Mouse (Mus musculus) heart, adult 8-10 months (tissue): Measurements from ENCODE around the gene Slc6a19. TPM values are rescaled to one million over a fixed set of nuclear protein-coding genes. Genes with fewer than 3 reads are reported as not detected.
A peak's percentile ranks its signal among the peaks of the same experiment; 100 is the strongest.

Experiments
- DNase-seq: peaks from one replicate; pipeline ENCODE4 v3.0.0; 2022; ENCODE audit warnings: low spot score
- total RNA-seq, 4 experiments: library from RNA; stranded (reverse); gene quantifications; 2 replicates each; pipeline ENCODE4 v1.2.4; 2022

Gene Slc6a19
- total RNA-seq, 4 experiments from 2014 or later: not detected

DNA sequence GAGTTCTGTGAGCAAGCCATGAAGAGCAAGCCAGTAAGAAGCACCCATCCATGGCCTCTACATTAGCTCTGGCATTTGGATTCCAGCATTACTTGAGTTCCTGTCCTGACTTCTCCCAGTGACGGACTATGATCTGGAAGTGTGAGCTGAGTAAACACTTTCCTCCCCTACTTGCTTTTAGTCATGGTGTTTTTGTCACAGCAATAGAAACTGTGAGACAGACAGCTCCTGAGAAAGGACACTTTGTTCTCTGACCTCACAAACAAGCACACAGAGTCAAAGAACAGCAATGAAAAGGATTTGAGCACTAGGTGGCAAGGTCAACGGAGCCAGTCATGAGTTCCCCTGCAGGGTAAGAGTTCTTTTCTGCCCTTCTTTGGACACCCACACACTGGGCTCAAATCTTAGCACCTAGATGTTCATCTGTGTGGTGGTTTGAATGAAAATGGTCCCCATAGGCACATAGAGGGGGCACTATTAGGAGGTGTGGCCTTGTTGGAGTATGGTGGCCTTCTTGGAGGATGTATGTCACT is 44.4 kb downstream of the Slc6a19 start:
- no peak for DNase-seq

DNA sequence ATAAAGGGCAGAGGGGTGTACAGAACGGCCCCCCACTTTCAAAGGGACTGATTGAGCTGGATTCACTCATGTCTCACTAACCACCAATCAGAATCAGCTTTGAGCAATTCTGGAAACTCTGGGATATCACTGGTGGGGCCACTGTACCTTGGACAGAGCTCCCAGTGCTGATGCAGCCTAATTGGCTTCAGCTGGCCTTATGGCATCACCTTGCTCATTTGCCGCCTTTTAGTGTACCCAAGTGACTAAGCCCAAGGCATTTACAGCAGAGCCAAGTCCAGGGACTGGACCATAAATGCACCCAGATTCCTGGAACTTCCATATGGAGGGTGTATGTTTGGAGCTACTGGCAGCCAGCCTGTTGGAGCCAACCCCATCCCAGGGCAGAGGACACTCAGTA is 45.7 kb downstream of the Slc6a19 start:
- DNase-seq: no peak

DNA sequence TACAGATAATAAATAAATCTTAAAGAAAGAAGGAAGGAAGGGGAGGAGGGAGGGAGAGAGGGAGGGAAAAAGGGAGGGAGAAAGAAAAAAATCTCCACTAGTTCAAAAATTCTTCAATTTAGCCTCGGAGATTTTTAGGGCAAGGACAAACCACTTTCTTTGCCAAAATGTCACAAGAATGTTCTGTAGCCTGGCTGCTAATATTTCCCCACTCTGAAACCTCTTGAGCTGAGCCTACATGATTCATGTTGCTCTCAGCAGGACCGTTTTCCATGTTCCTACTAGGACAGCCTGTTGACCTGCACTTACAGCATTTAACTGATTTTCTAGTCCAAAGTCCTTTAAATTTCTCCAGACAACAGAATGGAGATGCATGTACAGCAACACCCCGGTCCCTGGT is 49.7 kb downstream of the Slc6a19 start:
- no peak for DNase-seq

DNA sequence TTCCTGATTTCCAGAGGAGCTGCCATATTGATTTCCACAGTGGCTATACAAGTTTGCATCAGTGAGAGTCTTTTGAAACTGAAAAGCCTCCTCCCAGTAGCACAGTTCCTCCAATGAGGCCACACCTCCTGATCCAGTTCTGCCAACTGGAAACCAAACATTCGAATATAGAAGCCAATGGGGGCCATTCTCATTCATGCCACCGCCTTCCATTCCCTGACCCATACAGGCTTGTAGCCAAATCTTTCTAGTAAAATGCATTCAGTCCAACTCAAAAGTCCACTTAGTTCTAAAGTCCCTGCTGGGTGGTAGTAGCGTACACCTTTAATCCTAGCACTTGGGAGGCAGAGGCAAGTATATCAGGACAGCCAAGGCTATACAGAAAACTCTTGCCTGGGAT is 51.4 kb downstream of the Slc6a19 start:
- DNase-seq: no peak

DNA sequence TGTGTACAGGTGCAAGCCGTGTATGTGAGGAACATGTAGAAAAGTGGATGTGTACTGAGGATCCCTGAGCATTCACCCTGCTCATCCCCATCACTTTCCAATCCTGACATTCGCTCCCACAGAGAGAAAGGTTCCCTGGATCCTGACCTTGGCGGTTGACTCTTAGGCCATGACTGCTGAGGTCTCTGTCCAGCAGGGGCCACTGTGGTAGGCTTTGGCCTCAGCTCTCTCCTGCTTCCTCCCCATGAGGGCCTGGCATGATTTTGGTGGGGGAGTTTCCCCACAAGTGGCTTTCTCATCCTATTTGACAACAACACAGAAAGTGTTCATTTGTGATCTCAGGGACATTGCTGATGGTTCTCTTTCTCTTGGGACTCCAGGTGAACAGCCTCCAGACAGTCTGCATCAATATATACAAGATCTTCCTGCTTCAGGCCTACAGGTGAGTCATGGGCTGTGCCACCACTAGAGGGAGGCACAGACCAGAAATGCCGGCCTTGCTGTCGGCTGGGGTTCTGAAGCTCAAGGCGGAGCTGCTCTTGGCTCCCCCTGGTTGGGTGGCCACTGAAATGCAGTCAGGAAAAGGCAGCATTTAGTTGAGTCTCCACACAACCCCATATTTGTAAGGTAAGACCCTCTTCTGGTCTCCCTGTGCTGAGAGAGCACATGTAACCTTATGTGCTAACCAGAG is 58.1 kb downstream of the Slc6a19 start:
- DNase-seq: peak; percentile 4

DNA sequence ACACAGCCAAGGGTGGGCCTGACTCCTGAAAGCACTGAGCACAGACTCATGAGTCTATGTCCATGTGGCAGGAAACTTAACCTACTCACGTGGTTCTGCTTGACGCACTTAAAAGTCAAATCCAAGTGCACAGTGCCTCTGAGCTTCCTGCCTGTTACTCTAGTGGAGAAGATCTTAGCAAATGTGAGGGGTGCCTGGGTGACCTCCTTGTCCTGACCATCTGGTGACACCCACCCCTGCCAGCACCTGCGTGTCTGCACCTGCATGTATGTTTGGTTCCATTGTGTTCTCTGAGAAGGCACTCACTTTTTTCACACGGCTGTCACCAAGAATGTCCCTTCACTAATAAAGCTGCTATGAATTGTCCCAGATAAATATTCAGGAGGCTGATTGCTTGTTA is 63.4 kb downstream of the Slc6a19 start:
- DNase-seq: no peak

DNA sequence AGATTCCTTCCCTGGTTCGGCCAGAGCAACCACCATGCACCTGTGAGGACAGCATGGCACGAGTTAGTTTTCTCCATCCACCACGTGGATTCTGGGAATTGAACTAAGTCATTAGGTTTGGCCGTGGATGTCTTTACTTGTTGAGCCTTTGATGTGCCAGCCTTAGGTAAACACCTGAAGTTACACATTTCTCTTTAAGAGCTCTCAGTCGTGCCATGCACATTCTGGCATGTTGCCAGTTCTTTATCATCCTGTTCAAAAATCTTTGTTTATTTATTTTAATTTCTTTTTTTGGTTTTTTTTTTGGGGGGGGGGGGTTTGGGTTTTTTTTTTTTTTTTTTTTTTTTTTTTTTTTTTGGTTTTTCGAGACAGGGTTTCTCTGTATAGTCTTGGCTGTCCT is 66.8 kb downstream of the Slc6a19 start:
- DNase-seq: no peak

DNA sequence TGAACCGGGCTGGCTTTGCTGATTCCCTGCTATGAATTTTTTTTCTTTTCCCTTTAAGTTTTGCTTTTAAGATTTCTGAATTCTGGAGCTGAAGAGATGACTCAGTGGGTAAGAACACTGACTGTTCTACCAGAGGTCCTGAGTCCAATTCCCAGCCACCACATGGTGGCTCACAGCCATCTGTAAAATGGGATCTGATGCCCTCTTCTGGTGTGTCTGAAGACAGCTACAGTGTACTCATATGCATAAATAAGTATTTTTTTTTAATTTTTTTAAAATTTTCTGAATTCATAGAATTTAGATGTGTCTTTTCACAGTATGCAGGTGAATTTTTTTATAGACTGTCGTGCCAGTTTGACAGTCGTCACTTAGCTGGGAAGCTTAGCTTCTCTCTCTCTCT is 72.8 kb downstream of the Slc6a19 start:
- DNase-seq: no peak

Other genes with a start within 250 kb of the Slc6a19 start
- 1 to 10 TPM; 6.8 to 9.6 (median 7.5) TPM for gene Lpcat1, start 237.7 kb downstream of the Slc6a19 start, total RNA-seq
- gene Slc6a3, start 168.1 kb downstream of the Slc6a19 start, total RNA-seq: not detected
- gene Clptm1l, start 100.9 kb downstream of the Slc6a19 start, total RNA-seq: 10 to 100 TPM; 58.9 to 76.0 (median 68.1) TPM
- under 1 TPM in 3 of 4 experiments, not detected in 1; 0.08 to 0.28 (median 0.11) TPM for gene Tert, start 78.0 kb downstream of the Slc6a19 start, total RNA-seq
- gene Slc6a18, start 26.8 kb downstream of the Slc6a19 start, total RNA-seq: not detected
- gene Slc12a7, start 28.2 kb upstream of the Slc6a19 start, total RNA-seq: 100 to 1,000 TPM; 207 to 245 (median 212) TPM
- 1 to 10 TPM in 3 of 4 experiments, under 1 TPM in 1; 0.75 to 1.9 (median 1.2) TPM for gene Nkd2, start 142.8 kb upstream of the Slc6a19 start, total RNA-seq
- under 1 TPM; 0.16 to 0.89 (median 0.20) TPM for gene Trip13, start 232.9 kb upstream of the Slc6a19 start, total RNA-seq
- 10 to 100 TPM; 16.8 to 22.5 (median 20.7) TPM for gene Brd9, start 232.9 kb upstream of the Slc6a19 start, total RNA-seq